Mouse (Mus musculus): ENCODE results near the gene Akap4. TPM values are rescaled to one million over a fixed set of nuclear protein-coding genes. Genes with fewer than 3 reads are reported as not detected.

Gene Akap4
- not detected in 2 replicates for polyA plus RNA-seq (2015; fragmentation: Nextera tagmentation; extraction: Ambion mirVana)

GRCm38 (mm10) chrX:7067219-7067618 is at the start of gene Akap4:
TSS of gene Akap4 (plus strand) at chrX:7067519.
- WGBS, result 100% methylated on average over 1 of the region's 1 CpGs
- no peak within 1 kb of the TSS for H3K27ac ChIP-seq (ENCODE audit: low read length)
- no peak within 1 kb of the TSS for H3K9ac ChIP-seq (ENCODE audit: low read depth, low read length)
- ATAC-seq, result no peak
- H3K4me3 ChIP-seq (ENCODE audit: low read depth, low read length), result no peak within 1 kb of the TSS
- no peaks in the 10 kb centered on the region for H3K36me3 ChIP-seq (ENCODE audit: control insufficient read depth, insufficient read depth, low read length)
- no peaks in the 10 kb centered on the region for H3K27me3 ChIP-seq (ENCODE audit: control insufficient read depth, insufficient read depth, low read depth, low read length)
- no peak within 1 kb of the TSS for H3K4me2 ChIP-seq (ENCODE audit: low read length)
- H3K9me3 ChIP-seq (replicated peaks; ENCODE audit: control insufficient read depth, low read length, poor library complexity, severe bottlenecking), result no peaks in the 10 kb centered on the region
- H3K4me1 ChIP-seq (ENCODE audit: control insufficient read depth, insufficient read depth, low read length), result no peaks in the 10 kb centered on the region

- Histone ChIP-seq H3K4me3 (ENCODE audit: low read depth, low read length) (no peak within 1 kb of the TSS), H3K4me1 (ENCODE audit: control insufficient read depth, insufficient read depth, low read length) (no peaks in the 10 kb centered on the region), H3K27ac (ENCODE audit: low read length) (no peak within 1 kb of the TSS), H3K9me3 (replicated peaks; ENCODE audit: control insufficient read depth, low read length, poor library complexity, severe bottlenecking) (no peaks in the 10 kb centered on the region), H3K27me3 (ENCODE audit: control insufficient read depth, insufficient read depth, low read depth, low read length) (no peaks in the 10 kb centered on the region), H3K9ac (ENCODE audit: low read depth, low read length) (no peak within 1 kb of the TSS), H3K36me3 (ENCODE audit: control insufficient read depth, insufficient read depth, low read length) (no peaks in the 10 kb centered on the region), H3K4me2 (ENCODE audit: low read length) (no peak within 1 kb of the TSS)
- WGBS, result 94% methylated on average over 19 of the region's 19 CpGs
- ATAC-seq, result no peak
Observed at GRCm38 (mm10) chrX:7041519-7041918, 25.8 kb upstream of the Akap4 start, which contains the start of gene Ccnb3. TSS of gene Ccnb3 (minus strand) at chrX:7041619.

GRCm38 (mm10) chrX:7057056-7057455 is 10.3 kb upstream of the Akap4 start:
- H3K27me3 ChIP-seq (ENCODE audit: control insufficient read depth, insufficient read depth, low read depth, low read length), result no peaks in the 10 kb centered on the region
- no peak for ATAC-seq
- H3K36me3 ChIP-seq (ENCODE audit: control insufficient read depth, insufficient read depth, low read length), result no peaks in the 10 kb centered on the region
- no peaks in the 10 kb centered on the region for H3K9me3 ChIP-seq (replicated peaks; ENCODE audit: control insufficient read depth, low read length, poor library complexity, severe bottlenecking)
- no peak overlapping the region for H3K27ac ChIP-seq (ENCODE audit: low read length)
- no peak overlapping the region for H3K4me3 ChIP-seq (ENCODE audit: low read depth, low read length)
- H3K4me1 ChIP-seq (ENCODE audit: control insufficient read depth, insufficient read depth, low read length), result no peaks in the 10 kb centered on the region
- no peak overlapping the region for H3K4me2 ChIP-seq (ENCODE audit: low read length)
- no peak overlapping the region for H3K9ac ChIP-seq (ENCODE audit: low read depth, low read length)

- no peaks in the 10 kb centered on the region for H3K9me3 ChIP-seq (replicated peaks; ENCODE audit: control insufficient read depth, low read length, poor library complexity, severe bottlenecking)
- H3K36me3 ChIP-seq (ENCODE audit: control insufficient read depth, insufficient read depth, low read length), result no peaks in the 10 kb centered on the region
- H3K9ac ChIP-seq (ENCODE audit: low read depth, low read length), result no peak overlapping the region
- no peak overlapping the region for H3K4me2 ChIP-seq (ENCODE audit: low read length)
- ATAC-seq, result no peak
- 76% methylated on average over 2 of the region's 2 CpGs for WGBS
- H3K4me1 ChIP-seq (ENCODE audit: control insufficient read depth, insufficient read depth, low read length), result no peaks in the 10 kb centered on the region
- no peaks in the 10 kb centered on the region for H3K27me3 ChIP-seq (ENCODE audit: control insufficient read depth, insufficient read depth, low read depth, low read length)
- H3K27ac ChIP-seq (ENCODE audit: low read length), result no peak overlapping the region
- H3K4me3 ChIP-seq (ENCODE audit: low read depth, low read length), result no peak overlapping the region
Observed at GRCm38 (mm10) chrX:7057634-7058033, 9.7 kb upstream of the Akap4 start.

GRCm38 (mm10) chrX:7064109-7064508 is 3.2 kb upstream of the Akap4 start:
- no peak for ATAC-seq
- no peaks in the 10 kb centered on the region for H3K4me1 ChIP-seq (ENCODE audit: control insufficient read depth, insufficient read depth, low read length)
- H3K27ac ChIP-seq (ENCODE audit: low read length), result no peak overlapping the region
- H3K27me3 ChIP-seq (ENCODE audit: control insufficient read depth, insufficient read depth, low read depth, low read length), result no peaks in the 10 kb centered on the region
- H3K36me3 ChIP-seq (ENCODE audit: control insufficient read depth, insufficient read depth, low read length), result no peaks in the 10 kb centered on the region
- H3K9ac ChIP-seq (ENCODE audit: low read depth, low read length), result no peak overlapping the region
- no peak overlapping the region for H3K4me3 ChIP-seq (ENCODE audit: low read depth, low read length)
- no peak overlapping the region for H3K4me2 ChIP-seq (ENCODE audit: low read length)
- no peaks in the 10 kb centered on the region for H3K9me3 ChIP-seq (replicated peaks; ENCODE audit: control insufficient read depth, low read length, poor library complexity, severe bottlenecking)

GRCm38 (mm10) chrX:7068002-7068401 is 683 bp downstream of the Akap4 start:
- Histone ChIP-seq H3K9ac (ENCODE audit: low read depth, low read length) (no peak overlapping the region), H3K36me3 (ENCODE audit: control insufficient read depth, insufficient read depth, low read length) (no peaks in the 10 kb centered on the region), H3K27me3 (ENCODE audit: control insufficient read depth, insufficient read depth, low read depth, low read length) (no peaks in the 10 kb centered on the region), H3K4me3 (ENCODE audit: low read depth, low read length) (no peak overlapping the region), H3K4me2 (ENCODE audit: low read length) (no peak overlapping the region), H3K9me3 (replicated peaks; ENCODE audit: control insufficient read depth, low read length, poor library complexity, severe bottlenecking) (no peaks in the 10 kb centered on the region), H3K4me1 (ENCODE audit: control insufficient read depth, insufficient read depth, low read length) (no peaks in the 10 kb centered on the region), H3K27ac (ENCODE audit: low read length) (no peak overlapping the region)
- ATAC-seq, result no peak
- 79% methylated on average over 2 of the region's 2 CpGs for WGBS

GRCm38 (mm10) chrX:7079820-7080429 is 12.6 kb downstream of the Akap4 start:
- no peaks in the 10 kb centered on the region for H3K9me3 ChIP-seq (replicated peaks; ENCODE audit: control insufficient read depth, low read length, poor library complexity, severe bottlenecking)
- no peak overlapping the region for H3K27ac ChIP-seq (ENCODE audit: low read length)
- H3K4me2 ChIP-seq (ENCODE audit: low read length), result no peak overlapping the region
- ATAC-seq, result no peak
- no peaks in the 10 kb centered on the region for H3K27me3 ChIP-seq (ENCODE audit: control insufficient read depth, insufficient read depth, low read depth, low read length)
- H3K4me1 ChIP-seq (ENCODE audit: control insufficient read depth, insufficient read depth, low read length), result no peaks in the 10 kb centered on the region
- no peak overlapping the region for H3K4me3 ChIP-seq (ENCODE audit: low read depth, low read length)
- 79% methylated on average over 6 of the region's 6 CpGs for WGBS
- no peaks in the 10 kb centered on the region for H3K36me3 ChIP-seq (ENCODE audit: control insufficient read depth, insufficient read depth, low read length)
- H3K9ac ChIP-seq (ENCODE audit: low read depth, low read length), result no peak overlapping the region

GRCm38 (mm10) chrX:7085878-7086277 is 18.6 kb downstream of the Akap4 start:
- Histone ChIP-seq H3K4me2 (ENCODE audit: low read length) (no peak overlapping the region), H3K4me1 (ENCODE audit: control insufficient read depth, insufficient read depth, low read length) (no peaks in the 10 kb centered on the region), H3K27ac (ENCODE audit: low read length) (no peak overlapping the region), H3K27me3 (ENCODE audit: control insufficient read depth, insufficient read depth, low read depth, low read length) (no peaks in the 10 kb centered on the region), H3K9me3 (replicated peaks; ENCODE audit: control insufficient read depth, low read length, poor library complexity, severe bottlenecking) (no peaks in the 10 kb centered on the region), H3K9ac (ENCODE audit: low read depth, low read length) (no peak overlapping the region), H3K36me3 (ENCODE audit: control insufficient read depth, insufficient read depth, low read length) (no peaks in the 10 kb centered on the region), H3K4me3 (ENCODE audit: low read depth, low read length) (no peak overlapping the region)
- no peak for ATAC-seq
- 94% methylated on average over 1 of the region's 1 CpGs for WGBS

GRCm38 (mm10) chrX:7090323-7090722 is 23.0 kb downstream of the Akap4 start:
- no peaks in the 10 kb centered on the region for H3K9me3 ChIP-seq (replicated peaks; ENCODE audit: control insufficient read depth, low read length, poor library complexity, severe bottlenecking)
- H3K4me1 ChIP-seq (ENCODE audit: control insufficient read depth, insufficient read depth, low read length), result no peaks in the 10 kb centered on the region
- no peak for ATAC-seq
- no peaks in the 10 kb centered on the region for H3K27me3 ChIP-seq (ENCODE audit: control insufficient read depth, insufficient read depth, low read depth, low read length)
- H3K4me3 ChIP-seq (ENCODE audit: low read depth, low read length), result no peak overlapping the region
- no peak overlapping the region for H3K4me2 ChIP-seq (ENCODE audit: low read length)
- H3K27ac ChIP-seq (ENCODE audit: low read length), result no peak overlapping the region
- H3K36me3 ChIP-seq (ENCODE audit: control insufficient read depth, insufficient read depth, low read length), result no peaks in the 10 kb centered on the region
- H3K9ac ChIP-seq (ENCODE audit: low read depth, low read length), result no peak overlapping the region
